Mouse (Mus musculus): ENCODE measurements around the gene Cmtm5. TPM values are rescaled to one million over a fixed set of nuclear protein-coding genes. Genes with fewer than 3 reads are reported as not detected.
A peak's percentile ranks its signal among the peaks of the same experiment; 100 is the strongest.

Gene Cmtm5
- polyA plus RNA-seq, 1 experiment from 2014 or later: 2.0 TPM

DNA sequence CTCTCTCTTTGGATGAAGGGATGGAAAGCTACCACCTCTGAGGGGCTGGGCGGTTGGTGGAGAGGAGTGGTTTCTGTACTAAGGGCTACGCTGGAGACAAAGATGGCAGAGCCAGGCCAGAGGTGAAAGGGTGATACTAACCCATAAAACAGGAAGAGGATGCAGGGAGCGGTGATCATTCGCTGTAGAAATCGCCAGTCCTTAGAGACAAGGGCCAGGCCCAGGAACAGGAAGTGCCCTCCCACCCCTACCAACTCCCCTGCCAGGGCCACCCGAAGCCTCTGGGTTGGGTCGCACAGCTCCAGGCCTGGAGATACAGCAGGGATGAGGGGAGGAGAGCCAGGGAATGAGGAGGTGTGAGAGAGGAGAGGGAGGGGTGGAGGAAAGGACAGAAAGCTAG, 27.4 kb upstream of the Cmtm5 start:
- no peaks in the 10 kb centered on the region; the same call in 1 of the 2 replicates for H3K36me3 ChIP-seq (replicated peaks; ENCODE audit: control insufficient read depth, insufficient read depth, low read depth, low read length)
- H3K4me2 ChIP-seq (ENCODE audit: low read depth, low read length): no peak overlapping the region
- ATAC-seq (replicated peaks; ENCODE audit: insufficient number of reproducible peaks, low FRiP score, low TSS enrichment, low read depth) (no peak), DNase-seq (ENCODE audit: low spot score) (no peak)
- H3K27me3 ChIP-seq (ENCODE audit: control insufficient read depth, insufficient read depth, low read length): no peaks in the 10 kb centered on the region
- no peak overlapping the region for H3K4me3 ChIP-seq (ENCODE audit: low read depth, low read length)
- H3K9ac ChIP-seq (replicated peaks; ENCODE audit: low read length): no peak overlapping the region
- no peaks in the 10 kb centered on the region for H3K9me3 ChIP-seq (replicated peaks; ENCODE audit: control insufficient read depth, low read length)
- no peak overlapping the region for H3K27ac ChIP-seq (replicated peaks; ENCODE audit: low read depth, low read length)
- 79% methylated on average over 7 of the region's 7 CpGs for WGBS
- H3K4me1 ChIP-seq (ENCODE audit: control insufficient read depth, insufficient read depth, low read length): no peaks in the 10 kb centered on the region; the same call in 1 of the 2 replicates

DNA sequence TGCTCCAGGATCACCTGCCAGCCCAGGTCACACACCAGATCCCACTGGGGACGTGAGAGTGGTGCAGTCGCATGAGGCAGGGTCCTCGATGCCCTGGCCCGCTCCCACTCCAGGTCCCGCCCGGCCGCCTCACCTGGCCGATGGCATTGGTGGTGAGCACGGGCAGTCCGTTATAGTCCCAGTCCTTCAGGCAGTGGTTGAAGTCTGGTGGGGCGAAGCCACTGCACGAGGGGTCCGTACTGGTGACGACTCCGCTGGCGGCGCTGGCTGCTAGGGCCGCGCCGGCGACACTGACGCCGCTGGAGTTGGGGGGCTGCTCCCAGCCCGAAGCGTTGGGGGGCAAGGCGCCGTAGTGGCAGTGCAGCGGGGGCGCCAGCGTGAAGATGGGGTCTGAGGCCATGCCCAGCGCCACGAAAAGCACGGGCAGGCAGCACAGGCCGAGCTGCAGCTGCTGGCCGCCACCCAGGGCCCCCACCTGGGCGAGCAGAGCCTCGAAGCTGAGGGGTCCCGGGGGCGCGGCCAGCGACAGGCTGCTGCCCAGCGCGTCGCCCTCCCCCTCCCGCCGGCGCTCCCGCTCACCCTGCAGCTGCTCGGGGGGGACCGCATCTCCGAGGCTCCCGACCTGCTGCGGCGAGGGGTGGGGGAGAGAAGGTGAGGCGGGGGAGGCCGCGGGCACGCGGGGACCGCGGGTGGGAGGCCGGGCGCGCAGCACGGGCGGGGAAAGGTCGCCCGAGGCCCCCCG, 23.8 kb upstream of the Cmtm5 start:
- Histone ChIP-seq H3K9ac (replicated peaks; ENCODE audit: low read length) (peak overlapping the region; percentile 87), H3K27ac (replicated peaks; ENCODE audit: low read depth, low read length) (peak overlapping the region; percentile 78), H3K27me3 (ENCODE audit: control insufficient read depth, insufficient read depth, low read length) (no peaks in the 10 kb centered on the region), H3K4me2 (ENCODE audit: low read depth, low read length) (peak overlapping the region; percentile 98), H3K36me3 (replicated peaks; ENCODE audit: control insufficient read depth, insufficient read depth, low read depth, low read length) (peaks cover 5% of the 10 kb centered on the region), H3K4me1 (ENCODE audit: control insufficient read depth, insufficient read depth, low read length) (no peaks in the 10 kb centered on the region; the same call in 1 of the 2 replicates), H3K9me3 (replicated peaks; ENCODE audit: control insufficient read depth, low read length) (no peaks in the 10 kb centered on the region), H3K4me3 (ENCODE audit: low read depth, low read length) (peak overlapping the region; percentile 89)
- DNase-seq (ENCODE audit: low spot score): peak; percentile 40
- peak; percentile 45; the same call in 1 of the 2 replicates for ATAC-seq (replicated peaks; ENCODE audit: insufficient number of reproducible peaks, low FRiP score, low TSS enrichment, low read depth)
- WGBS: 2% methylated on average over 41 of the region's 69 CpGs

- ATAC-seq (replicated peaks; ENCODE audit: insufficient number of reproducible peaks, low FRiP score, low TSS enrichment, low read depth) (peak; percentile 93), DNase-seq (ENCODE audit: low spot score) (peak; percentile 93)
- WGBS: 0% methylated on average over 28 of the region's 28 CpGs
- Histone ChIP-seq H3K4me3 (ENCODE audit: low read depth, low read length) (peak within 1 kb of the TSS; percentile 89), H3K9me3 (replicated peaks; ENCODE audit: control insufficient read depth, low read length) (no peaks in the 10 kb centered on the region), H3K27me3 (ENCODE audit: control insufficient read depth, insufficient read depth, low read length) (no peaks in the 10 kb centered on the region), H3K27ac (replicated peaks; ENCODE audit: low read depth, low read length) (peak within 1 kb of the TSS; percentile 78), H3K9ac (replicated peaks; ENCODE audit: low read length) (peak within 1 kb of the TSS; percentile 87), H3K4me1 (ENCODE audit: control insufficient read depth, insufficient read depth, low read length) (no peaks in the 10 kb centered on the region; the same call in 1 of the 2 replicates), H3K4me2 (ENCODE audit: low read depth, low read length) (peak within 1 kb of the TSS; percentile 98), H3K36me3 (replicated peaks; ENCODE audit: control insufficient read depth, insufficient read depth, low read depth, low read length) (peaks cover 6% of the 10 kb centered on the region)
Measured at GRCm38 (mm10) chr14:54912886-54913285, 23.2 kb upstream of the Cmtm5 start, which contains the start of gene Slc22a17. Gene Slc22a17, minus strand, starts transcription at chr14:54913132.

- Histone ChIP-seq H3K27me3 (ENCODE audit: control insufficient read depth, insufficient read depth, low read length) (no peaks in the 10 kb centered on the region), H3K4me3 (ENCODE audit: low read depth, low read length) (peak overlapping the region; percentile 89), H3K9ac (replicated peaks; ENCODE audit: low read length) (peak overlapping the region; percentile 87), H3K27ac (replicated peaks; ENCODE audit: low read depth, low read length) (no peak overlapping the region), H3K4me2 (ENCODE audit: low read depth, low read length) (peak overlapping the region; percentile 98), H3K4me1 (ENCODE audit: control insufficient read depth, insufficient read depth, low read length) (no peaks in the 10 kb centered on the region; the same call in 1 of the 2 replicates), H3K9me3 (replicated peaks; ENCODE audit: control insufficient read depth, low read length) (no peaks in the 10 kb centered on the region), H3K36me3 (replicated peaks; ENCODE audit: control insufficient read depth, insufficient read depth, low read depth, low read length) (peaks cover 6% of the 10 kb centered on the region)
- WGBS: 19% methylated on average over 10 of the region's 10 CpGs
- ATAC-seq (replicated peaks; ENCODE audit: insufficient number of reproducible peaks, low FRiP score, low TSS enrichment, low read depth) (peak; percentile 14; the same call in 1 of the 2 replicates), DNase-seq (ENCODE audit: low spot score) (no peak)
Measured at GRCm38 (mm10) chr14:54913343-54913742, 22.7 kb upstream of the Cmtm5 start.

DNA sequence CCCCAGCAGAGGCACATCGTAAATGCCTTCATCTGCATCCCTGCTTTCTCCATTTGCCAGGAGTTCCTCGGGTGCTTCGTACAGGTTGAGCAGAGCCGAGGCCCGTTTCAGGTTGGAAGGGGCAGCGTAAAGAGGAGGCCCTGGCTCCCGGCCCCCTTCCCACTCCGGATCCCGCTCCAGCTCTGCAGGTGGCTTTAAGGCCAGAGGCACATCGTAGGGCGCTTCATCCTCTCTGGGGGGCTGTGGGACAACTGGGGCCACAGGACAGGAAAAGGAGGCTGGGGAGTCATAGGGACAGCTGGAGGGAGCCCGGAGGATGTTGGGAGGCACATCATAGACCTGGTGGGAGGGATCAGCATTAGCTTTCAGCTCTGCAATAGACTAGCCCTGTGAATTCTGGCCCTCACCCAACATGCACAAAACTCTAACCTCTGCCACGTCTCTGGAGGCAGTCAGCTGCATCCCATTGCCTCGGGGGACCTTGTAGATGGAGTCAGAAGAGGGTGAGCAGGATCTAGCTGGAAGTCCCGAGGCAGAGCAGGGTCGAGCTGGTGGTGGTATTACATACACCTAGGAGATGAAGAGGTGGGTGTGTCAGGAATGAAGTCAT, 15.9 kb upstream of the Cmtm5 start:
- ATAC-seq (replicated peaks; ENCODE audit: insufficient number of reproducible peaks, low FRiP score, low TSS enrichment, low read depth) (no peak), DNase-seq (ENCODE audit: low spot score) (no peak)
- no peak overlapping the region for H3K4me2 ChIP-seq (ENCODE audit: low read depth, low read length)
- no peak overlapping the region for H3K9ac ChIP-seq (replicated peaks; ENCODE audit: low read length)
- H3K9me3 ChIP-seq (replicated peaks; ENCODE audit: control insufficient read depth, low read length): peaks cover 10% of the 10 kb centered on the region
- no peak overlapping the region for H3K27ac ChIP-seq (replicated peaks; ENCODE audit: low read depth, low read length)
- WGBS: 92% methylated on average over 16 of the region's 16 CpGs
- no peaks in the 10 kb centered on the region for H3K27me3 ChIP-seq (ENCODE audit: control insufficient read depth, insufficient read depth, low read length)
- no peak overlapping the region for H3K4me3 ChIP-seq (ENCODE audit: low read depth, low read length)
- H3K4me1 ChIP-seq (ENCODE audit: control insufficient read depth, insufficient read depth, low read length): peaks cover 3% of the 10 kb centered on the region
- peaks cover 17% of the 10 kb centered on the region for H3K36me3 ChIP-seq (replicated peaks; ENCODE audit: control insufficient read depth, insufficient read depth, low read depth, low read length)

DNA sequence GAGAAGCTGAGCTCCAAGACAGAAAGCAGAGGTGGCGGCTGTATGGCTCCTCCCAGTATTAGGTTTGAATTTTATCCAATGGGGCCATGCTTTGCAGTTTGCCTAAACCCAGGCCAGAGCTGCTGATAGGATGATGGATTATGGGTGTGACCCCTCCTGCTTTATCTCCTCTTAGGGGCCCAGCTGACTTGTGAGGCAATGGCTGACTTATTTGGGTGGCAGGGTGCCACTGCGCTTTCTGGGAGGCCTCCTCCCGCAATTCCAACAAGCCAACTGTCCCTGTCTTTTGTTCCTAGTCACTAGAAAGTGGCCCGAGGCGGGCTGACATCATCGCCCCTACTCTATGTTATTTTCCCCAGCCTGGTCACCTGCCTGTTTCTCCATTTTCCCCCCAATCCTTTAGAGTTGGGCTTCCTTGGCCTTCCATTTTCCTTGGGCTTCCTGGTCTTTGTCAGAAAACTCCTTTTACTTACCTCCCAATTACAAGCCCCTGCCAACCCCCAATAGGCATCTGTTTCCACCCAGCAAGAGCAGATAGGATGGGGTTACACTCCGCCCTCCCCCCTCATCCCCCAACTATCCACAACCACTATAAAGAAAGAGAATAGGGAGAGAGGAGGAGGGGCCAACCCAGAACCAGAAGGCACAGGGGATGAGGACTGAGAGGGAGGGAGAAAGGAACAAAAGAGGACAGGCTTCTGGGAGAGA, 11.3 kb upstream of the Cmtm5 start:
- H3K4me3 ChIP-seq (ENCODE audit: low read depth, low read length): peak overlapping the region; percentile 49
- peaks cover 11% of the 10 kb centered on the region for H3K36me3 ChIP-seq (replicated peaks; ENCODE audit: control insufficient read depth, insufficient read depth, low read depth, low read length)
- peak; percentile 65 for ATAC-seq (replicated peaks; ENCODE audit: insufficient number of reproducible peaks, low FRiP score, low TSS enrichment, low read depth)
- peak overlapping the region; percentile 98 for H3K9ac ChIP-seq (replicated peaks; ENCODE audit: low read length)
- WGBS: 11% methylated on average over 7 of the region's 7 CpGs
- peak; percentile 77 for DNase-seq (ENCODE audit: low spot score)
- H3K27ac ChIP-seq (replicated peaks; ENCODE audit: low read depth, low read length): peak overlapping the region; percentile 99
- H3K4me1 ChIP-seq (ENCODE audit: control insufficient read depth, insufficient read depth, low read length): peaks cover 11% of the 10 kb centered on the region
- H3K27me3 ChIP-seq (ENCODE audit: control insufficient read depth, insufficient read depth, low read length): no peaks in the 10 kb centered on the region
- H3K4me2 ChIP-seq (ENCODE audit: low read depth, low read length): peak overlapping the region; percentile 97
- H3K9me3 ChIP-seq (replicated peaks; ENCODE audit: control insufficient read depth, low read length): peaks cover 10% of the 10 kb centered on the region

- peaks cover 10% of the 10 kb centered on the region for H3K9me3 ChIP-seq (replicated peaks; ENCODE audit: control insufficient read depth, low read length)
- whole genome bisulfite sequencing: under 1% methylated on average over 57 of the region's 57 CpGs
- H3K36me3 ChIP-seq (replicated peaks; ENCODE audit: control insufficient read depth, insufficient read depth, low read depth, low read length): peaks cover 9% of the 10 kb centered on the region
- peaks cover 11% of the 10 kb centered on the region for H3K4me1 ChIP-seq (ENCODE audit: control insufficient read depth, insufficient read depth, low read length)
- H3K9ac ChIP-seq (replicated peaks; ENCODE audit: low read length): peak within 1 kb of the TSS; percentile 98
- peak within 1 kb of the TSS; percentile 97 for H3K4me2 ChIP-seq (ENCODE audit: low read depth, low read length)
- no peaks in the 10 kb centered on the region for H3K27me3 ChIP-seq (ENCODE audit: control insufficient read depth, insufficient read depth, low read length)
- peak within 1 kb of the TSS; percentile 49 for H3K4me3 ChIP-seq (ENCODE audit: low read depth, low read length)
- peak within 1 kb of the TSS; percentile 99 for H3K27ac ChIP-seq (replicated peaks; ENCODE audit: low read depth, low read length)
- peak; percentile 75 for DNase-seq (ENCODE audit: low spot score)
- ATAC-seq (replicated peaks; ENCODE audit: insufficient number of reproducible peaks, low FRiP score, low TSS enrichment, low read depth): peak; percentile 75
Measured at GRCm38 (mm10) chr14:54925349-54926342, 10.4 kb upstream of the Cmtm5 start, which contains the start of gene Efs. Gene Efs, minus strand, starts transcription at chr14:54926126.

All from embryonic facial prominence, embryonic 11.5 days (tissue).